8 mouse cellular contexts compared by ENCODE assay signal in genomic region chr19:33391651-33392382, GRCm38 (mm10). TPM values are rescaled to one million over a fixed set of nuclear protein-coding genes. Genes with fewer than 3 reads are reported as not detected.
DNase-seq lines count a peak whose midpoint lies in the region; ATAC-seq lines count a peak whose summit lies in the region.

Gene Rnls (minus strand): TSS chr19:33392295.

- peaks cover 4% of the 10 kb centered on the region; the same call in 1 of the 2 replicates for H3K4me1 ChIP-seq in embryonic facial prominence, embryonic 10.5 days
- no peaks in the 10 kb centered on the region for H3K4me1 ChIP-seq in intestine, embryonic 15.5 days (replicated peaks)

- H3K4me2 ChIP-seq in intestine, embryonic 15.5 days (replicated peaks), result peak within 1 kb of the TSS; percentile 88

- H3K9ac ChIP-seq in intestine, embryonic 15.5 days, result peak within 1 kb of the TSS; percentile 77

- H3K36me3 ChIP-seq in embryonic facial prominence, embryonic 10.5 days (replicated peaks), result no peaks in the 10 kb centered on the region
- H3K36me3 ChIP-seq in intestine, embryonic 15.5 days, result no peaks in the 10 kb centered on the region

- 2% methylated on average over 48 of the region's 48 CpGs for WGBS in embryonic facial prominence, embryonic 10.5 days
- 2% methylated on average over 48 of the region's 48 CpGs for WGBS in intestine, embryonic 15.5 days

- intact Hi-C loops in left cerebral cortex, postnatal 14 days (cut with DNase I), result no loop called here

- 0 out of 2 replicates have a peak, but pooled peaks cover 4% of the 10 kb centered on the region for H3K27me3 ChIP-seq in embryonic facial prominence, embryonic 10.5 days (replicated peaks; ENCODE audit: low read depth, poor library complexity, severe bottlenecking)
- H3K27me3 ChIP-seq in intestine, embryonic 15.5 days (replicated peaks), result no peaks in the 10 kb centered on the region

- peak within 1 kb of the TSS; percentile 94 for H3K27ac ChIP-seq in embryonic facial prominence, embryonic 10.5 days (replicated peaks)
- peak within 1 kb of the TSS; percentile 88 for H3K27ac ChIP-seq in intestine, embryonic 15.5 days

- peak within 1 kb of the TSS; percentile 71 for H3K4me3 ChIP-seq in embryonic facial prominence, embryonic 10.5 days
- H3K4me3 ChIP-seq in intestine, embryonic 15.5 days (replicated peaks), result peak within 1 kb of the TSS; percentile 68

- DNase-seq in adrenal gland, postnatal 14 days, result peak; percentile 93
- peak; percentile 90 for DNase-seq in embryonic facial prominence, embryonic 10.5 days (ENCODE audit: low spot score)
- peak; percentile 78 to 85 for DNase-seq in gastrocnemius, postnatal 4 days (ENCODE audit: low spot score in 2 of 2)
- DNase-seq in left cerebral cortex, postnatal 14 days (ENCODE audit: low spot score in 2 of 2), result peak; percentile 79 to 85
- peak; percentile 78 for DNase-seq in right cerebral cortex, postnatal 14 days
- DNase-seq in urinary bladder, postnatal 25 days (ENCODE audit: low spot score), result peak; percentile 74

- H3K9me3 ChIP-seq in embryonic facial prominence, embryonic 10.5 days, result peaks cover 9% of the 10 kb centered on the region; the same call in 1 of the 2 replicates
- no peaks in the 10 kb centered on the region for H3K9me3 ChIP-seq in intestine, embryonic 15.5 days

- peak; percentile 99 for ATAC-seq in intestine, embryonic 15.5 days
- ATAC-seq in megakaryocyte-erythroid progenitor cell, adult 5-6 weeks (replicated peaks; ENCODE audit: low FRiP score, low TSS enrichment, poor library complexity, severe bottlenecking), result peak; percentile 99

RNA-seq across cellular contexts. Expression of gene Rnls, which starts in this region (rescaled TPM):
- total RNA-seq in adrenal gland, postnatal 14 days (2021), result 6.3 and 6.9 TPM in 2 replicates
- polyA plus RNA-seq in embryonic facial prominence, embryonic 10.5 days (2016; fragmentation: Nextera tagmentation; extraction: Ambion mirVana), result 5.5 and 5.8 TPM in 2 replicates
- total RNA-seq in gastrocnemius, postnatal 4 days (2021), result 1 to 10 TPM; 4.2 to 5.8 TPM
- polyA plus RNA-seq in intestine, embryonic 15.5 days (2015; fragmentation: Nextera tagmentation; extraction: Ambion mirVana), result 5.9 and 6.4 TPM in 2 replicates
- total RNA-seq in left cerebral cortex, postnatal 14 days (2021), result 1 to 10 TPM; 1.9 TPM
- 1.8 TPM in 1 of 2 replicates, not detected in the other for total RNA-seq in megakaryocyte-erythroid progenitor cell, adult 5-6 weeks (2014; fragmentation: Nextera tagmentation)
- total RNA-seq in megakaryocyte-erythroid progenitor cell, adult 5-6 weeks (2017), result not detected in 2 replicates

Comparison
In these comparisons a context has a peak if more than half of its experiments do, and no peak if none do; other contexts are left out.
1. Peak in every context shown above with its lines: DNase-seq, ATAC-seq, H3K4me3 ChIP-seq and H3K27ac ChIP-seq.